Mouse (Mus musculus) heart, postnatal 25 days (tissue): ENCODE results near the gene Cd70. TPM values are rescaled to one million over a fixed set of nuclear protein-coding genes. Genes with fewer than 3 reads are reported as not detected.
"Not testable (repeated sequence)": the region's sequence is repeated elsewhere in the genome, so short reads cannot be mapped to it uniquely, and the experiment has no call there.

Source experiments
- DNase-seq: peaks from one replicate; pipeline ENCODE4 v3.0.0; 2022; ENCODE audit warnings: low spot score
- intact Hi-C: fragments of 180-260 bp; cut with DNase I; formaldehyde crosslinking; loops from one replicate; pipeline ENCODE4 v1.15.1; 2025
- total RNA-seq, 2 experiments: library from RNA; stranded (reverse); gene quantifications; 2 replicates each; pipeline ENCODE4 v1.2.3; 2021

Gene Cd70
- total RNA-seq, 2 experiments from 2014 or later, result not detected

GRCm38 (mm10) chr17:57138676-57139075 is 10.9 kb downstream of the Cd70 start:
- no peak for DNase-seq
- intact Hi-C loops, result no loop called here

GRCm38 (mm10) chr17:57135635-57136034 is 13.9 kb downstream of the Cd70 start:
- intact Hi-C loops, result no loop called here
- DNase-seq, result no peak

- no peak for DNase-seq
- intact Hi-C loops, result no loop called here
Observed at GRCm38 (mm10) chr17:57134693-57135092, 14.9 kb downstream of the Cd70 start.

- intact Hi-C loops, DNase-seq: not testable (repeated sequence)
Observed at GRCm38 (mm10) chr17:57134021-57134420, 15.6 kb downstream of the Cd70 start.

GRCm38 (mm10) chr17:57131793-57132192 is 17.8 kb downstream of the Cd70 start:
- intact Hi-C loops, result no loop called here
- DNase-seq, result no peak

- no peak for DNase-seq
- intact Hi-C loops, result no loop called here
Observed at GRCm38 (mm10) chr17:57125853-57126622, 23.5 kb downstream of the Cd70 start.

- intact Hi-C loops, result no loop called here
- DNase-seq, result no peak
Observed at GRCm38 (mm10) chr17:57124792-57125191, 24.8 kb downstream of the Cd70 start.

- no peak for DNase-seq
- intact Hi-C loops, result no loop called here
Observed at GRCm38 (mm10) chr17:57123192-57124118, 26.1 kb downstream of the Cd70 start.

- no peak for DNase-seq
- intact Hi-C loops, result no loop called here
Observed at GRCm38 (mm10) chr17:57121856-57122255, 27.7 kb downstream of the Cd70 start.

- intact Hi-C loops, result no loop called here
- DNase-seq, result no peak
Observed at GRCm38 (mm10) chr17:57118524-57119349, 30.8 kb downstream of the Cd70 start.

GRCm38 (mm10) chr17:57116801-57117200 is 32.8 kb downstream of the Cd70 start:
- DNase-seq, result no peak
- intact Hi-C loops, result no loop called here

GRCm38 (mm10) chr17:57112768-57113474 is 36.7 kb downstream of the Cd70 start:
- DNase-seq, result no peak
- intact Hi-C loops, result no loop called here

- intact Hi-C loops, result no loop called here
Observed at GRCm38 (mm10) chr17:57110005-57110404, 39.6 kb downstream of the Cd70 start.

GRCm38 (mm10) chr17:57108666-57109171 is 40.9 kb downstream of the Cd70 start:
- intact Hi-C loops, result no loop called here
- DNase-seq, result no peak

More at GRCm38 (mm10) chr17:57110005-57110404, 39.6 kb downstream of the Cd70 start:
- no peak for DNase-seq

- intact Hi-C loops, result no loop called here
- no peak for DNase-seq
Observed at GRCm38 (mm10) chr17:57108040-57108665, 41.4 kb downstream of the Cd70 start.

GRCm38 (mm10) chr17:57107064-57107463 is 42.5 kb downstream of the Cd70 start:
- intact Hi-C loops, result no loop called here

GRCm38 (mm10) chr17:57106035-57106368 is 43.6 kb downstream of the Cd70 start:
- no peak for DNase-seq
- intact Hi-C loops, result no loop called here

More at GRCm38 (mm10) chr17:57107064-57107463, 42.5 kb downstream of the Cd70 start:
- no peak for DNase-seq

GRCm38 (mm10) chr17:57105181-57106034 is 44.2 kb downstream of the Cd70 start, which contains the start of gene Tnfsf9:
TSS of gene Tnfsf9 (plus strand) at chr17:57105325.
- DNase-seq, result no peak
- intact Hi-C loops, result no loop called here
